Mouse (Mus musculus): ENCODE measurements around the gene Trim67.

- no peak for TF ChIP-seq POLR2A (IDR thresholded peaks at IDR 0.05; ENCODE audit: borderline replicate concordance, extremely low read depth, low read depth, low read length)
- TF ChIP-seq CTCF (IDR thresholded peaks at IDR 0.05; ENCODE audit: insufficient read depth, low read length): no peak
Observed at GRCm38 (mm10) chr8:124751709-124752173, 41.2 kb upstream of the Trim67 start, which contains the start of gene Fam89a.

Data from lung, adult 2 months (tissue).